Mouse (Mus musculus) brain, embryonic 14.5 days (tissue): ENCODE measurements around the gene Cox7a1. TPM values are rescaled to one million over a fixed set of nuclear protein-coding genes. Genes with fewer than 3 reads are reported as not detected.

Experiments
- DNase-seq: peaks from one replicate; pipeline ENCODE4 v3.0.0-alpha.2; 2011; ENCODE audit warnings: low read depth
- CTCF ChIP-seq: fragments of 200-500 bp; IDR thresholded peaks from 2 replicates; pipeline ENCODE4 v1.5.1; 2012; ENCODE audit warnings: inconsistent platforms, mild to moderate bottlenecking, moderate library complexity, borderline replicate concordance; ENCODE audit not compliant: insufficient read depth, insufficient read length; ENCODE audit errors: extremely low read depth
- POLR2A ChIP-seq: fragments of 200-500 bp; IDR thresholded peaks from 2 replicates; pipeline ENCODE4 v1.6.1; 2012; ENCODE audit warnings: mild to moderate bottlenecking, inconsistent platforms, borderline replicate concordance; ENCODE audit not compliant: poor library complexity, insufficient read depth, insufficient read length, severe bottlenecking; ENCODE audit errors: extremely low read depth
- polyA plus RNA-seq: library from polyadenylated mRNA; depleted of rRNA; stranded (reverse); fragments of >200 nt; gene quantifications from 2 replicates; pipeline ENCODE4 v1.2.3, GENCODE M21; 2012; rRNA removed

Cox7a1 gene
- polyA plus RNA-seq: 2.1 and 2.2 TPM in 2 replicates

DNA sequence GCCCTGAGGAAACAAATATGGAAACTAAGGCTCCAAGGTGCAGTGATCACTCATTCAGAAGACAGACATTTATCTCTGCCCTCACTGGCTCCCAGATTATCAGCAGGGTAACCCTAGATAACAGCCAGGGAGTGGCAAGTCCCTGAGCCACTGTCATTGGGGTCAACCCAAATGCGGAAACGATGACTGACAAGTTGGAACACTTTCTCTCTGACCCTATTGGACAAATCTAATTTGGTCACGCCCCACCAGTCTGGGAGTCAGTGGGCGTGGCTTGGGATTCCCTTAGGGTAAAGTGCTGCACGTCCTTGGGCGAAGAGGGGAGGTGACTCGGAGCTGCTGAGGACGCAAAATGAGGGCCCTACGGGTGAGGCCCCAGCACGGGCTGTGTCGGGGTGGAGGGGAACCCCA is at the start of gene Cox7a1:
Gene Cox7a1 (plus strand): TSS at position 266 of the 411 bp plus-strand sequence.
- no peak for TF ChIP-seq CTCF
- no peak for TF ChIP-seq POLR2A
- peak; percentile 73 for DNase-seq

DNA sequence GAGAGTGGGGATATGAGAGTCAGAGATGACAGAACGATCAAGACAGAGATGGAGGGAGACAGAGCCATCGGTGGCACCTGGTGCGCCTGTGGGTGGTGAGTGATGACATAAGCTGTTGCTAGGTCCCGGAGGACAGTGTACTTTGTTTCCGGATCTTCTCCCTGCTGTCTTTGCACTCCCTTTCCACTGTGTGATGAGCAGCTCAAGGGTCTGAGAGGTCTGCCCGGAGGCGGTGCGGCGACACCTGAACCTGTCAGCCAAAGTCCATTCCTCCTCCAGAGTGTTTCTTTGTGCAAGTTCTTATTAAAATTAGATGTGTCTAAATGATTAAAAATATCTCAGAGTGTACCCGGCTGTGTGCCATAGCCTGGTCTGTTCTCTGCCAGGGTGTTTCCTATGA is 47.1 kb upstream of the Cox7a1 start:
- TF ChIP-seq CTCF (no peak), POLR2A (no peak)
- no peak for DNase-seq

DNA sequence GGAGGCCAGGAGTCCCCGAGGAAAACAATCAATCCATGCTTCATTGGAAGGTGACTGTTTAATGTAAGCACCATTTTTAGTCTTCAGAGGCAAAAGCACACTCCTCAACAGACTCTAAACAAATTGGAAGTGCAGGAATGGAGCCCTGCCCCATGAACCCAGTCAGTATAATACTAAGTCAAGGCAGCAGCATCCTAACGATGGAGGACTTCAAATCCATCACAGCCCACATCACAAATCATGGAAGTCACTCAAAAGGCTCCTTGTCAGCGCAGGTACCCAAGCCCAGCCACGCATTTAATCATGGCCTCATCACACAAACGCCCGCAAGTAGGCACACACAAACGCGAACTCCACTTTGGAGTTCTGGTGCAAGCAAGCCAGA is 40.8 kb upstream of the Cox7a1 start:
- no peak for DNase-seq

DNA sequence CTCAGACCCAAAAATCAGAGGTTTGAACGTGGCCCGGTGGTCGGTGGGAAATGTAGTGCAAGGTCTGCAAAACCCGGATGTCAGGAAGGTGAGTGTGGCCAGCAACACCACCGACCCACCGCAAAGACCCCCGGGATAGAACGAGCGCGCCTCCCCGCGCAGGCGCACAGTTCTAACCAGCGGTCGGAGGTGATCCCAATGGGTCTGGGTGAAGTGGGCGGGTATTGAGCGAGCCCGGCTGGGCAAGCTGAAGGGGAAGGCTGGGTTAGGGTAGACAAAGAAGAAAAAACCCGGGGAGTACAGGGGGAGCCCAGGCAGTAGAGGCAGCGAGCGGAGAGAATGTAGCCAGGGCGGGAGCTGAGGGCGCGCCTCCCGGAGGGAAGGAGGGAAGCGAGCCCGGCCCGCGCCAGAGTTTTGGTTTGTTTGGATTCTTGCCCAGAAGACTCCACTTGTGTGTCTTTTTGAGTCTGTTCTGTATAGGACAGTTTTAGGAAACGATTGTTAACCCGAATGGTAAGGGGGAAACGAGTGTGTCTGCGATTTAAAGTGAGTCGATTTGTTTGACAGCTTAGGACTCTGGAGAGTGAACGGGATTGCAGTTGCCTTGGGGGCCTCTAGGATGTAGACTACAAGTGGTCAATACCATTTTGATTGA is 40.3 kb upstream of the Cox7a1 start:
- peak; percentile 13; the same call in 1 of the 2 replicates for TF ChIP-seq CTCF
- TF ChIP-seq POLR2A: peak; percentile 49; the same call in 1 of the 2 replicates
- DNase-seq: peak; percentile 96

More for the DNA sequence above, 40.8 kb upstream of the Cox7a1 start:
- no peak for TF ChIP-seq CTCF
- TF ChIP-seq POLR2A: no peak

DNA sequence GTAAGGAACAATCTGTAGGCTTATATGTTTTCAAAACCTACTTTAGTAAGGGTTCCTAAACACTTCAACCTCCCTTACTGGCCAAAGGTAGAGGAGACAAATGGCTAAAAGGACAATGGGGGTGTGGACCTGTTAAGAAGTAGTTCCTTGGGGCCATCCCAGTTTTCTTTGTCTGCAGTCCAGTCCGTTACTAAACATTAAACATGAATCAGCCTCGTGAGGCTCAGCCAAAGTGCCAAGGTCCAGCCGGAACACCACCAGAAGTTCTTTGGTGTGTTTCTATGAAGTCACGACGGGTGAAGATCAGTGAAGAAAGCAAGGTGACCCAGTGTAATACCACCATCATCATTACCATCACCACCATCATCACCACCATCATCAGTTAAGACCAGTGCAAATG is 36.9 kb upstream of the Cox7a1 start:
- DNase-seq: no peak
- TF ChIP-seq CTCF: no peak
- no peak for TF ChIP-seq POLR2A

DNA sequence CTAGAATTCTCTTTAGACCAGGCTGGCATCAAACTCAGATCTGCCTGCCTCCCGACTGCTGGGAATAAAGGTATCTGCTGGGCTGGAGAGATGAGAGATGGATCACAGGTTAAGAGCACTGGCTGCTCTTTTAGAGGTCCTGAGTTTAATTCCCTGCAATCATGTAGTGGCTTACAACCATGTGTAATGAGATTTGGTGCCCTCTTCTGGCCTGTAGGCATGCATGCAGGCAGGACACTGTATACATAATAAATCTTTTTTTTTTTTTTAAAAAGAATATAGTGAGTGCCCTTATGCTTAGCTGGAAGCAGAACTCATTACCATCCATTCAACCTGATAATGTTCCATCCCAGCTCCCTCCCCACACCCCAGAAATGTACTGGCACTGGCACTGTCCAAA is 29.9 kb upstream of the Cox7a1 start:
- DNase-seq: no peak
- no peak for TF ChIP-seq CTCF
- TF ChIP-seq POLR2A: no peak

DNA sequence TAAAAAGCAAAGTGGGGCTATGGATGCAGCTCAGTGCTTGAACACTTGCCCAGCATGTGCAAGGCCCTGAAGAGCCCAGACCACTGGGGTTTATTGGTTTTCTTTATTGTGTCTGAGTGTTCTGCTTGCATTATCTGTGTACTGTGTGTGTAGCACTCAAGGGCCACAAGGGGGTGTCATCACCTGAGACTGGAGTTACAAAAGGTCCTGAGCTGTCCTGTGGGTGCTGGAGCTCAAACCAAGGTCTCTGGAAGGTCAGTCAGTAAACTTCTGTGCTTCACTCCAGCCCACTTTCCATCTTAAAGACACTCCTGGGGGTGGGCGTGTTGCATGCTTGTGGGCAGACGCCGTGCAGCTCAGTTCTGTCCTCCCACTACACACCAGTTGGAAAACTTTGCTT is 28.4 kb upstream of the Cox7a1 start:
- no peak for DNase-seq
- no peak for TF ChIP-seq CTCF
- TF ChIP-seq POLR2A: no peak

DNA sequence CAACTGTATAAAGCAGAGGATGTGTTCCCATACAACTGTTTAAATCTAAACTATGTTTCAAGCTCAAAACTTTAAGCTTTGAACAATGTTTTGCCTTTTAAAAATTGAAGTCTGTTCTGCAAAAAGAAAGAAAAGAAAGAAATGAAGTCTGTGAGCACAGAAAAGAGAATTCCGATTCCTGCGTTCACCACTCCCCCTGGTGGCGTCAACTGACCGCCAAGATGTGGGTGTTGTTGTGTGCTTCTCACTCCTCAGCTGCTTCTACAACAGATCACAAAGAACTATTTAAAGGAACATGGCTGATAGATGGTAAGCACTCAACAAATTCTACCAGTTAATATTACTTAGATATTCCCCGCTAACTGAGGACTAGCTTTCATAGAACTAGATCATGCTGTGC is 20.8 kb upstream of the Cox7a1 start:
- DNase-seq: no peak
- TF ChIP-seq CTCF (no peak), POLR2A (no peak)

DNA sequence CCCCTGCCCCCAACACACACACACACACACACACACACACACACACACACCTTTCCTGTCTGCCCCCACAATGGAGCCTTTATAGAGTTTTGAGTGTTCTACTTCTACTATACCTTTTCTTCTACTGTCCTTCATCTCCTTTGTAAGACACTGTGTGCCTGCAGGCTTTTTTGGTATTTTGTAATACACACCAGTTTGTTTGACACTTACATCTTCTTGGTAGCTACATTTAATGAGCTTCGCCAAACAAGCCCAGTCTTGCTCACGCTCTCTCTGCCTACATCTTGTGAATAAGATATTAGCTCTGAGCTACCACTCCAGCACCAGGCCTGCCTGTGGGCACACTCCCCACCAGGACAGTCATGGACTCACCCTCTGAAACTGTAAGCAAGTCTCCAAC is 19.2 kb upstream of the Cox7a1 start:
- no peak for DNase-seq
- TF ChIP-seq CTCF (no peak), POLR2A (no peak)

DNA sequence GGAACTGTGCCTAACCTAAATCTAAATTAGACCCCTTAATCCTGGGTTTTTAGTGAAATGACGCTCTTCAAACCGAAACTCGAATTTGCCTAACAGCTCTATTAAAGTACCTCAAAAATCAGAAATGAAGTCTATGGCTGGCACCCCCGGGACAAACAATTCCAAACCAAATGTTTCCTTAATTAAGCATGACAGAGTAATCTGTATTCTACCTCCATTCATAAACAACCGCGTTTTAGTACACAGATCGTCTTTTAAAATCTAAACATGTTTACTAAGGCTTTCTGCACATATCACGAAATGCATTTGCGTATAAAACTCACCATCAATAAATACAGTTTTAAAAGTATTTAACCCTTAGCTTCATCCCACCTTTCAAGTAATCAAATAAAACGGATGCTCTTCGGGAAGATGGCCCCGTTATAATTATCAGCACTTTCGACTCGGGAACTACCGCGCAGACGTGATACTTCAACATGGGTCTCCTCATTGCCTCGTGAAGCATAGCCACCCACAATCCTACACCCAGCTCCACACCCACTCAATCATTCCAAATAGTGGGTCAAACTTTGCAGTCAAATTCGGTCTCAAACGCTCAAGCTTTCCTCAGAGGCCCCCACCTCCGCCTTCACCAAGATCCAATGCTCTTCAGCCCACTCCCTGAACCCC is 14.9 kb upstream of the Cox7a1 start:
- TF ChIP-seq CTCF (no peak), POLR2A (no peak)
- no peak for DNase-seq

DNA sequence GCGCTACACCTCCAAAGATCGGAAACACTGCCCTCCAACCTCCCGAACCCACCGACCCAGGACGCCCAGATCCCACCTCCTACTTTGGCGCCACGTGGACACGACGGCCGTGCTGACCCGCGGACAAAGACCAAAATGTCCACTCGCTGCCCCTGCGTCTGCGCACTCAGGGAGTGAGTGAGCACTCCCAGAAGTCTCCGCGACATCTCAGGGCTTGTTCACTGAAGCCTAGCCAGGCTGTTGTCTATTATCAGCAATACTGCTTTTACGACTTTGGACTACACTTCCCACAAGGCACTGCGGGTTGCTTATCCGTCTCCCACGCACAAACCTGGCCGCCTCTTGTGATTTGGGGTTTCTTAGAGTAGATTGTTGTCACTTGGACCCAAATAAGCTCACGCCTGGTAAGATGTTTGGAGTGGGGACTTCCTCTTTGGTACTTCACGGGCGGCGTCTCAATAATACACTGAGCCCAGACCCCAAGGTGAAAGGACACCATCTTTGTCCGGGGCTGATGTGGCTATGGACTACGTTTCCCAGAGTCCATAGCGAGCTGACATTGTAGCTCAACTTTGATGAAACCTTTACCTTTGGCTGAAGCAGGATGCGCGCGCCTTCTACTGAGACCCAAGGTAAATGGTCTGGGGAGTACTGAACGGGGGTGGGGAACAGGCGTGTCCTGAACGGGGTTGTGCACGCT is 14.2 kb upstream of the Cox7a1 start, which contains the start of gene Zfp146:
Gene Zfp146 (minus strand): TSS at position 168 of the 700 bp plus-strand sequence.
- TF ChIP-seq CTCF: no peak
- peak; percentile 67; the same call in 1 of the 2 replicates for TF ChIP-seq POLR2A
- DNase-seq: peak; percentile 99
